Mouse (Mus musculus) lung, postnatal 0 days (tissue): ENCODE data around the gene Xlr5a.

Experiments used
- CTCF ChIP-seq: IDR thresholded peaks from 2 replicates; pipeline ENCODE4 v1.5.1; 2016; ENCODE audit warnings: antibody characterized with exemption, mild to moderate bottlenecking
- EP300 ChIP-seq: IDR thresholded peaks from 2 replicates; pipeline ENCODE4 v1.6.1; 2016; ENCODE audit warnings: antibody characterized with exemption, mild to moderate bottlenecking, control low read depth

GRCm38 (mm10) chrX:73228606-73229214 is 64.1 kb downstream of the Xlr5a start:
- TF ChIP-seq CTCF (peak; percentile 29), EP300 (no peak)
